Mouse (Mus musculus) effector memory CD4-positive, alpha-beta T cell, adult 5 months (primary cell): ENCODE results near the gene Trim43c. TPM values are rescaled to one million over a fixed set of nuclear protein-coding genes. Genes with fewer than 3 reads are reported as not detected.

Experiments
- polyA plus RNA-seq: library from polyadenylated mRNA; unstranded; fragments of 100-300 nt; shearing (Covaris generic); gene quantifications from one replicate; pipeline ENCODE4 v1.2.1, GENCODE M21; 2017

Trim43c gene
- polyA plus RNA-seq: not detected

GRCm38 (mm10) chr9:88838864-88839263 lies at the start of gene Trim43c:
Trim43c (plus strand) TSS chr9:88839164.

Other genes starting within 250 kb of the Trim43c start
- gene Mthfsl, start 118.9 kb upstream of the Trim43c start, polyA plus RNA-seq: 80.0 TPM
- gene Bcl2a1d, start 107.2 kb upstream of the Trim43c start, polyA plus RNA-seq: 703 TPM
- gene Bcl2a1a, start 117.7 kb downstream of the Trim43c start, polyA plus RNA-seq: not detected